Mouse (Mus musculus) 416B (cell line): Measurements from ENCODE around the gene Rpl6.

Source experiments
- DNase-seq: peaks from one replicate; pipeline ENCODE4 v3.0.0; 2011; ENCODE audit warnings: low read depth

Gene Rpl6

GRCm38 (mm10) chr5:121204132-121205089 lies at the start of gene Rpl6:
Gene Rpl6, plus strand, starts transcription at chr5:121204481.
- DNase-seq: peak; percentile 95

- DNase-seq: no peak
Measured at GRCm38 (mm10) chr5:121156121-121156520, 48.2 kb upstream of the Rpl6 start.

- no peak for DNase-seq
Measured at GRCm38 (mm10) chr5:121157017-121157416, 47.3 kb upstream of the Rpl6 start.

- DNase-seq: no peak
Measured at GRCm38 (mm10) chr5:121157489-121157888, 46.8 kb upstream of the Rpl6 start.

- DNase-seq: no peak
Measured at GRCm38 (mm10) chr5:121158966-121159365, 45.3 kb upstream of the Rpl6 start.

- no peak for DNase-seq
Measured at GRCm38 (mm10) chr5:121162285-121162684, 42.0 kb upstream of the Rpl6 start.

- no peak for DNase-seq
Measured at GRCm38 (mm10) chr5:121162923-121163322, 41.4 kb upstream of the Rpl6 start.

GRCm38 (mm10) chr5:121166884-121167283 lies 37.4 kb upstream of the Rpl6 start:
- DNase-seq: no peak

- no peak for DNase-seq
Measured at GRCm38 (mm10) chr5:121169588-121169987, 34.7 kb upstream of the Rpl6 start.

- DNase-seq: peak; percentile 61
Measured at GRCm38 (mm10) chr5:121172835-121173234, 31.4 kb upstream of the Rpl6 start.

GRCm38 (mm10) chr5:121179077-121179857 lies 25.0 kb upstream of the Rpl6 start:
- DNase-seq: peak; percentile 42

GRCm38 (mm10) chr5:121183269-121183668 lies 21.0 kb upstream of the Rpl6 start:
- DNase-seq: no peak

GRCm38 (mm10) chr5:121184375-121184774 lies 19.9 kb upstream of the Rpl6 start:
- DNase-seq: no peak

GRCm38 (mm10) chr5:121184945-121185551 lies 19.2 kb upstream of the Rpl6 start:
- no peak for DNase-seq

- DNase-seq: no peak
Measured at GRCm38 (mm10) chr5:121187580-121188001, 16.7 kb upstream of the Rpl6 start.

- no peak for DNase-seq
Measured at GRCm38 (mm10) chr5:121188265-121188664, 16.0 kb upstream of the Rpl6 start.

GRCm38 (mm10) chr5:121189182-121189581 lies 15.1 kb upstream of the Rpl6 start:
- no peak for DNase-seq

GRCm38 (mm10) chr5:121190210-121190835 lies 14.0 kb upstream of the Rpl6 start:
- DNase-seq: peak; percentile 43

- peak; percentile 77 for DNase-seq
Measured at GRCm38 (mm10) chr5:121190836-121191583, 13.3 kb upstream of the Rpl6 start, which contains the start of gene Ptpn11. Gene Ptpn11, minus strand, starts transcription at chr5:121191397.

GRCm38 (mm10) chr5:121191584-121191906 lies 12.7 kb upstream of the Rpl6 start:
- no peak for DNase-seq

GRCm38 (mm10) chr5:121194173-121194572 lies 10.1 kb upstream of the Rpl6 start:
- no peak for DNase-seq
